Mouse (Mus musculus): ENCODE data around the gene Dpp6. TPM values are rescaled to one million over a fixed set of nuclear protein-coding genes. Genes with fewer than 3 reads are reported as not detected.

The Dpp6 gene
- polyA plus RNA-seq, 1 experiment from 2014 or later = 3.1 TPM

GRCm38 (mm10) chr5:27203131-27203530 lies 386.1 kb downstream of the Dpp6 start:
- no peak for ATAC-seq (ENCODE audit: insufficient number of reproducible peaks, insufficient read depth, low FRiP score, low read depth)
- no peaks in the 10 kb centered on the region for H3K36me3 ChIP-seq (ENCODE audit: control insufficient read depth, insufficient read depth, low read length)
- H3K27ac ChIP-seq (ENCODE audit: low read length) = no peak overlapping the region
- H3K9ac ChIP-seq (replicated peaks; ENCODE audit: low read depth, low read length) = no peak overlapping the region
- H3K9me3 ChIP-seq (ENCODE audit: control insufficient read depth, low read depth, low read length) = no peaks in the 10 kb centered on the region
- no peaks in the 10 kb centered on the region for H3K4me1 ChIP-seq (ENCODE audit: control insufficient read depth, insufficient read depth, low read length)
- no peak overlapping the region for H3K4me2 ChIP-seq (replicated peaks; ENCODE audit: low read depth, low read length)
- no peak overlapping the region for H3K4me3 ChIP-seq (ENCODE audit: low read depth, low read length)
- no peaks in the 10 kb centered on the region for H3K27me3 ChIP-seq (ENCODE audit: control insufficient read depth, insufficient read depth, low read length)

DNA sequence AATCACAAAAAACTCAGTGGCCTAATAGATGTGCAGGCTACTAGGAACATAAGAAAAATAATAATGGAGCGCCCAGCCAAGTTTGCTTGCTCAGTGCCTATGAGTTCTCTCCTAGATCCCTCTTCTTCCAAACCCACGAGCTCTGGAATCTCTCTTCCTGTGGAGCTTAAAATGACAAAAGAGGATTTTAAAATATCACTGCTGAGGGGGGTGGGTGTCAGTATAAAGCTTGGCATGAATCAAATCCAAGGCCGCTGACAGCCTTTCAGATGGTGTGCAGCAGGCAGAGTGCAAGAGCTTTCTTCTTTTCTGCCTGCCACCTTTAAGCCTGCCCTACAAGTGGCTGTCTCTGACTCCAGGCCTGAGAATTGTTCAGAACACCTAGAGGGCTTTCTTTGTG lies 387.7 kb downstream of the Dpp6 start:
- no peaks in the 10 kb centered on the region for H3K9me3 ChIP-seq (ENCODE audit: control insufficient read depth, low read depth, low read length)
- H3K9ac ChIP-seq (replicated peaks; ENCODE audit: low read depth, low read length) = no peak overlapping the region
- no peak overlapping the region for H3K4me2 ChIP-seq (replicated peaks; ENCODE audit: low read depth, low read length)
- H3K4me1 ChIP-seq (ENCODE audit: control insufficient read depth, insufficient read depth, low read length) = no peaks in the 10 kb centered on the region
- no peaks in the 10 kb centered on the region for H3K36me3 ChIP-seq (ENCODE audit: control insufficient read depth, insufficient read depth, low read length)
- no peaks in the 10 kb centered on the region for H3K27me3 ChIP-seq (ENCODE audit: control insufficient read depth, insufficient read depth, low read length)
- no peak overlapping the region for H3K27ac ChIP-seq (ENCODE audit: low read length)
- no peak overlapping the region for H3K4me3 ChIP-seq (ENCODE audit: low read depth, low read length)
- WGBS = 68% methylated on average over 3 of the region's 3 CpGs
- no peak for ATAC-seq (ENCODE audit: insufficient number of reproducible peaks, insufficient read depth, low FRiP score, low read depth)

GRCm38 (mm10) chr5:27205754-27206153 lies 388.8 kb downstream of the Dpp6 start:
- Histone ChIP-seq H3K4me1 (ENCODE audit: control insufficient read depth, insufficient read depth, low read length) (no peaks in the 10 kb centered on the region), H3K9ac (replicated peaks; ENCODE audit: low read depth, low read length) (no peak overlapping the region), H3K36me3 (ENCODE audit: control insufficient read depth, insufficient read depth, low read length) (no peaks in the 10 kb centered on the region), H3K9me3 (ENCODE audit: control insufficient read depth, low read depth, low read length) (no peaks in the 10 kb centered on the region), H3K4me2 (replicated peaks; ENCODE audit: low read depth, low read length) (no peak overlapping the region), H3K4me3 (ENCODE audit: low read depth, low read length) (no peak overlapping the region), H3K27ac (ENCODE audit: low read length) (no peak overlapping the region), H3K27me3 (ENCODE audit: control insufficient read depth, insufficient read depth, low read length) (no peaks in the 10 kb centered on the region)
- no peak for ATAC-seq (ENCODE audit: insufficient number of reproducible peaks, insufficient read depth, low FRiP score, low read depth)
- 84% methylated on average over 2 of the region's 2 CpGs for WGBS

GRCm38 (mm10) chr5:27206213-27206612 lies 389.2 kb downstream of the Dpp6 start:
- Histone ChIP-seq H3K27me3 (ENCODE audit: control insufficient read depth, insufficient read depth, low read length) (no peaks in the 10 kb centered on the region), H3K4me2 (replicated peaks; ENCODE audit: low read depth, low read length) (no peak overlapping the region), H3K9me3 (ENCODE audit: control insufficient read depth, low read depth, low read length) (no peaks in the 10 kb centered on the region), H3K9ac (replicated peaks; ENCODE audit: low read depth, low read length) (no peak overlapping the region), H3K4me1 (ENCODE audit: control insufficient read depth, insufficient read depth, low read length) (no peaks in the 10 kb centered on the region), H3K27ac (ENCODE audit: low read length) (no peak overlapping the region), H3K36me3 (ENCODE audit: control insufficient read depth, insufficient read depth, low read length) (no peaks in the 10 kb centered on the region), H3K4me3 (ENCODE audit: low read depth, low read length) (no peak overlapping the region)
- ATAC-seq (ENCODE audit: insufficient number of reproducible peaks, insufficient read depth, low FRiP score, low read depth) = no peak
- 91% methylated on average over 7 of the region's 7 CpGs for WGBS

DNA sequence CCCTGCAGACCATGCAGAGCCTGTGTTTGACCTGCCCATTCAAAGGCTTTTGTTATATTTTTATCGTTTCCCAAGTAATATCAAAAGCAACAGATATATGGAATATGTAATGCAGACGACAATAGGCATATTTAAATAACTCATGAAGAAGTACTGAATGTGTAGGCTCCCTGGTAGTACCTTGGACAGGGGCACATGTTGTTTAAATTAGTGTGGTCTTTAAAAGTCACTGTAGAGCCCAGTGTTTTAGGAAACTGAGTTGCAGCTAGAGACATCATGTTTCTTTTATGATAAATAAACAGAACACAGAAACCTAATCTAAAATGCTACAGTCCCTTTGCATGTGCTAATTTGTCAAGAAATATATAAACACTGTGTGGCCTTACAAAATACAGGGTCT lies 403.1 kb downstream of the Dpp6 start:
- no peak overlapping the region for H3K27ac ChIP-seq (ENCODE audit: low read length)
- H3K4me2 ChIP-seq (replicated peaks; ENCODE audit: low read depth, low read length) = no peak overlapping the region
- no peak for ATAC-seq (ENCODE audit: insufficient number of reproducible peaks, insufficient read depth, low FRiP score, low read depth)
- H3K9ac ChIP-seq (replicated peaks; ENCODE audit: low read depth, low read length) = no peak overlapping the region
- 73% methylated on average over 2 of the region's 2 CpGs for WGBS
- no peak overlapping the region for H3K4me3 ChIP-seq (ENCODE audit: low read depth, low read length)
- H3K9me3 ChIP-seq (ENCODE audit: control insufficient read depth, low read depth, low read length) = no peaks in the 10 kb centered on the region
- H3K4me1 ChIP-seq (ENCODE audit: control insufficient read depth, insufficient read depth, low read length) = no peaks in the 10 kb centered on the region
- H3K36me3 ChIP-seq (ENCODE audit: control insufficient read depth, insufficient read depth, low read length) = no peaks in the 10 kb centered on the region
- H3K27me3 ChIP-seq (ENCODE audit: control insufficient read depth, insufficient read depth, low read length) = no peaks in the 10 kb centered on the region

DNA sequence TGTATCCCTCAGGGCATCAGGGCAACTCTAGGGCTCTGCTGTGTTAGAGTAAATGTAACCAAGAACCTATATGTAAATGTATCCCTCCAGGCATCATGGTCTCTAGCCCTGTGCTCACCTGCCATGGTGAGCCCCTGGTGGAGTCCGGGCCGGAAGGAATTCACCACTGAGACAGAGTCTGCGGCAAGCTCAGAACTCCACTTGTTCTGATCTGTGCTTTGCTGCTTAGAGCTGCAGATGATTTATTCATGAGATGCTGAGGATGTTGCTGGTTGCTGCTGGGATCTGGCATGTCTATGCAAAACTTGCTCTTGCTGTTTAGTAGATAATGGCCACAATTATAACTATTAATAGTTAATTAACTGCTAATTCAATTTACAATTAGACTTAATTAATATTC lies 425.1 kb downstream of the Dpp6 start:
- no peak for ATAC-seq (ENCODE audit: insufficient number of reproducible peaks, insufficient read depth, low FRiP score, low read depth)
- H3K9me3 ChIP-seq (ENCODE audit: control insufficient read depth, low read depth, low read length) = no peaks in the 10 kb centered on the region

DNA sequence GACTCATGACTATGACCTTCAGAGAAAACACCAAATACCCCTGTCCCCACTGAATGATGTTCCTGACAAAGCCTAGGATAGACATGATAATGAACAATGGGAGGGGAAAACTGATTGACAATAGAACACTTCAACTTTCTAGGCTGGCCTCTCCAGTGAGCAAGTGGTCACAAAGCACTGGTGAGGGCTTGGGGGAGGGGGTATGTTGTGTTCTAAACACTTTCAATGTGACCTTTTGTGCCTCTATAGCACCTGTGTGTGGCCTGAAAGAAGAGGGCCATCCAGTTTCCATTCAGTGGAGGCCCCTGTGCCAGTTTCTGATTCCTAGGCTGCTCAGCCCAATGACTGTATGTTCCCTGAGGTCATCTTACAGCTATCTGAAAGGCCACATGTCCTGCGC lies 426.2 kb downstream of the Dpp6 start:
- H3K27me3 ChIP-seq (ENCODE audit: control insufficient read depth, insufficient read depth, low read length) = no peaks in the 10 kb centered on the region
- no peak overlapping the region for H3K4me3 ChIP-seq (ENCODE audit: low read depth, low read length)
- 100% methylated on average over 1 of the region's 1 CpGs for WGBS
- no peak overlapping the region for H3K9ac ChIP-seq (replicated peaks; ENCODE audit: low read depth, low read length)
- no peaks in the 10 kb centered on the region for H3K4me1 ChIP-seq (ENCODE audit: control insufficient read depth, insufficient read depth, low read length)
- no peak for ATAC-seq (ENCODE audit: insufficient number of reproducible peaks, insufficient read depth, low FRiP score, low read depth)
- H3K36me3 ChIP-seq (ENCODE audit: control insufficient read depth, insufficient read depth, low read length) = no peaks in the 10 kb centered on the region
- H3K4me2 ChIP-seq (replicated peaks; ENCODE audit: low read depth, low read length) = no peak overlapping the region
- H3K9me3 ChIP-seq (ENCODE audit: control insufficient read depth, low read depth, low read length) = no peaks in the 10 kb centered on the region
- no peak overlapping the region for H3K27ac ChIP-seq (ENCODE audit: low read length)

More for the DNA sequence above, 425.1 kb downstream of the Dpp6 start:
- Histone ChIP-seq H3K4me2 (replicated peaks; ENCODE audit: low read depth, low read length) (no peak overlapping the region), H3K27ac (ENCODE audit: low read length) (no peak overlapping the region), H3K4me1 (ENCODE audit: control insufficient read depth, insufficient read depth, low read length) (no peaks in the 10 kb centered on the region), H3K9ac (replicated peaks; ENCODE audit: low read depth, low read length) (no peak overlapping the region), H3K36me3 (ENCODE audit: control insufficient read depth, insufficient read depth, low read length) (no peaks in the 10 kb centered on the region), H3K27me3 (ENCODE audit: control insufficient read depth, insufficient read depth, low read length) (no peaks in the 10 kb centered on the region), H3K4me3 (ENCODE audit: low read depth, low read length) (no peak overlapping the region)
- 85% methylated on average over 3 of the region's 3 CpGs for WGBS

GRCm38 (mm10) chr5:27247793-27248192 lies 430.8 kb downstream of the Dpp6 start:
- ATAC-seq (ENCODE audit: insufficient number of reproducible peaks, insufficient read depth, low FRiP score, low read depth) = no peak
- H3K36me3 ChIP-seq (ENCODE audit: control insufficient read depth, insufficient read depth, low read length) = no peaks in the 10 kb centered on the region
- no peak overlapping the region for H3K9ac ChIP-seq (replicated peaks; ENCODE audit: low read depth, low read length)
- H3K27ac ChIP-seq (ENCODE audit: low read length) = no peak overlapping the region
- H3K27me3 ChIP-seq (ENCODE audit: control insufficient read depth, insufficient read depth, low read length) = no peaks in the 10 kb centered on the region
- H3K9me3 ChIP-seq (ENCODE audit: control insufficient read depth, low read depth, low read length) = no peaks in the 10 kb centered on the region
- H3K4me1 ChIP-seq (ENCODE audit: control insufficient read depth, insufficient read depth, low read length) = no peaks in the 10 kb centered on the region
- no peak overlapping the region for H3K4me3 ChIP-seq (ENCODE audit: low read depth, low read length)
- H3K4me2 ChIP-seq (replicated peaks; ENCODE audit: low read depth, low read length) = no peak overlapping the region
- 72% methylated on average over 3 of the region's 3 CpGs for WGBS

DNA sequence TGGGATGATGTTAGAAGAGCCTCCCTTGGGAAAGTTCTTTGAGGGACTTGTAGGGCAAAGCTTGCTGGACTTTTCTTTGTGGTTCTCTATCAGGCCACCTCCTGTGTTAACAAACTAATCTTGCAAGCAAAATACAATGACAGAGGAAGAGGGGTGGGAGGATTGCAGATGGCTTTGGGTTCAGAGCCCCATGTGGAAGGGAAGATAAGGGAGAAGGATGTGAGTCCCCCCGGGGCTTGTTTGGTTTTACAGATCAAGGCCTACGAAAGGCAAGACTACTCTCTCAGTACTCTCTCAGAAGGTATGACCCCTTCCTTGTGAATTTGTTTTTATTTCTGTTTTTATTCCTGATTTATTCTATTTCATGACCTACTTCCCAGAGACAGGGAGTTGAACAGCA lies 431.7 kb downstream of the Dpp6 start:
- H3K9me3 ChIP-seq (ENCODE audit: control insufficient read depth, low read depth, low read length) = no peaks in the 10 kb centered on the region
- H3K9ac ChIP-seq (replicated peaks; ENCODE audit: low read depth, low read length) = no peak overlapping the region

More for the DNA sequence above, 431.7 kb downstream of the Dpp6 start:
- Histone ChIP-seq H3K4me1 (ENCODE audit: control insufficient read depth, insufficient read depth, low read length) (no peaks in the 10 kb centered on the region), H3K27ac (ENCODE audit: low read length) (no peak overlapping the region), H3K36me3 (ENCODE audit: control insufficient read depth, insufficient read depth, low read length) (no peaks in the 10 kb centered on the region), H3K4me3 (ENCODE audit: low read depth, low read length) (no peak overlapping the region), H3K4me2 (replicated peaks; ENCODE audit: low read depth, low read length) (no peak overlapping the region), H3K27me3 (ENCODE audit: control insufficient read depth, insufficient read depth, low read length) (no peaks in the 10 kb centered on the region)
- WGBS = 59% methylated on average over 2 of the region's 2 CpGs
- ATAC-seq (ENCODE audit: insufficient number of reproducible peaks, insufficient read depth, low FRiP score, low read depth) = no peak

All from stomach, embryonic 14.5 days (tissue).